Mouse (Mus musculus) hindlimb bud, embryonic 11.5 days (tissue): Measurements from ENCODE around the gene Carmil3.

Source experiments
- DNase-seq: peaks from one replicate; pipeline ENCODE4 v3.0.0-alpha.2; 2012; ENCODE audit warnings: low read depth, low spot score; ENCODE audit errors: extremely low spot score

The Carmil3 gene

DNA sequence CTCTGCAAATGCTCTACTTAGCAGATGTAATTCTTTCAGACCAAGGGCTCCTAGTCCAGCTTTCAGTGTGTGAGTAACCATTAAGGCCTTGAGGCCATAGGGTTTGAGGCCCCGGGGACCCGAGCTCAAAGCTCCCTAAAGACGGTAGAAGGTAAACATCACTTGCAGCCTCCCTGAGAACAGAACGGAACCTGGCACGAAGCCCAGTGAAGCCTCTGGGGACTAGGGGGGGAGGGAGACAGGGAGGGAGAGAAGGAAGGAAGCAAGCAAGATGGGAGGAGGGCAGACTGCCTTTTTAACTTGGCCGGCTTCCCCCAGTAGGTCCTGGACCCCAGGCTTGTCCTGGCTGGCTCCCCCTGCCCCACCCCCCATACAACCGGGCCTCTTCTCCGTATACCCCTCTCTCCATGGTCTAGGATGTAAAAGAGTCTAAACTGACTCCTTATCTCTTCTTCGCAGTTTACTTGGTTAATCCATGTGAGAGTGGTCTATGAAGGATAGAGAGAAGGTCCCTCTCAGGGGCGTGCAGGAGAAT, 50.4 kb downstream of the Carmil3 start:
- DNase-seq = no peak

DNA sequence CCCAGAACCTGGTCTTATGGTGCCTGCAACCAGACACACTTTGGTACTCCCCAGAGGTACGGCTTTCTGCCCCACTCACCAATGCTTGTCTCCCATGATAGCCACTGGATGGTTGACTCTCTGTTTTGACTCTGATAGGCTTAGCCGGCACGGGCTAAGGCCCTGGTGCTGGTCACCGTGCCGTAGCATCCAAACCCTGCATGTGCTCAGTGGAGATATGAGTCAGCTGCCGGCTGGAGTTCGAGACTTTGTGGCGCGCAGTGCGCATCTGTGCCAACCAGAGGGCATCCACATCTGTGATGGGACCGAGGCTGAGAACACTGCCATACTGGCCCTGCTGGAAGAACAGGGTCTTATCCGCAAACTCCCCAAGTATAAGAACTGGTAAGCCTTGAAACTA, 51.8 kb downstream of the Carmil3 start:
- no peak for DNase-seq

DNA sequence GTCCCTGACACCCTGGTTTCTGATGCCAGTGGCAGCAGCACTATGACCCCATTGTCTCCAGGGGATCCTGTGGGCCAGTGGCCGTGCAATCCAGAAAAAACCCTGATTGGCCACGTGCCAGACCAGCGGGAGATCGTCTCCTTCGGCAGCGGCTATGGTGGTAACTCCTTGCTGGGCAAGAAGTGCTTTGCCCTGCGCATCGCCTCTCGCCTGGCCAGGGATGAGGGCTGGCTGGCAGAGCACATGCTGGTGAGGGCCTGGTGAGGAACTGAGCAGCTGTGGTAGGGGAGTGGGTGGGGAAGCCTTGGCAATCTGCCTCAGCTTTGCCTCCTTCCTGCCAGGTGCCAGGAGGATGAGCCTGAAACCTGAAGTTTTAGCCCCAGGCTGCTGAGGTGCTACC, 53.9 kb downstream of the Carmil3 start:
- no peak for DNase-seq

DNA sequence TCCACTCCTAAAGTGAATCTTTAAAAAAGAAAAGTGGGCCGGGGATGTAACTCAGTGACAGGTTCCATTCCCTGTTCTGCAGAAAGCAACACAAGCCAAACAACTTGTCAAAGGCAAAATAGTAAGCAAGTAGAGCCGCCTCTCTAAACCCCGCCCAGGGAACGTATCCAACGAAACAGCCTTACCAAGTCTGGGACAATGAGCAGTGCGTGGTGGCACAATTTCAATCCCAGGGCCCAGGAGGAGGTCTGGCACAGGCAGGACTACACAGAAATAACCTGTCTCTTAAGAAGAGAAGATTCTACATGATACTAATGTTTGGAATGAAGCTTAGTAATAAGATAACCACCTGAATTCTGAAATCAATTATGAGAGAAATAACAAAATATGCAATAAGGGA, 59.7 kb downstream of the Carmil3 start:
- no peak for DNase-seq

DNA sequence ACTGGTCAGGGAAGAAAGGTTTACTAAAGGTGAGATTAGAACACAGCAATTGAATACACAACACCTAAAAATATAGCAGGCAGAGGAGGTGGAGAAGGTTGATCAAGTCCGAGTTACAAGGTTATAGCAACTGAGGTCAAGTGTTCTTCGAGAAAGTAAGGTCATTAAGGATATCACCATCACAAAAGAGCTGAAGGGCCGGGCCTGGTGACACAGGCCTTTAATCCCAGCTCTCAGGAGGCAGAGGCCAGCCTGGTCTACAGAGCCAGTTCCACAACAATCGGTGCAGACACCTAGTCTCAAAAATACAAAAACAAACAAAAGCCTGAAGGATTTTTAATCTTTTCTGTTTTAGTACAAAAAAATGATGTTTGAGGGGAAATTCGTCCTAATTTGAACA, 60.9 kb downstream of the Carmil3 start:
- no peak for DNase-seq

DNA sequence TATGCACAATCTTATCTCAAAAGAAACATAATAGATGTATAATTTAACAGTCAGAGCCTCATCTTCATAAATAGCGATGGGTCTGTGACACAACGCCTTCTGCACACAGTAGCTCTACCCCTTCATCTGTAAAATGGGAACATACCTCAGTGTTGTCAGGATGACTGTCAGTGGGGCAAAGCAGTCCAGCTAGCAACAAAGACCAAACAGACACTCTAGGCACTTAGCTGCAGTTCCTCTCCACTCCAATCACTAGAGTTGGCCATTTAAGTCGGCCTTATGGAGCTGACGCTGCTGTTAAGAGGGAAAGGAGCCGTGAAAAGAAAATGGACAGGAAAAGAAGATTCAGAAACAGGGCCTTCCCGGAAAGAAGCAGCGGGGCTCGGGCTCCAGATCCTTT, 61.3 kb downstream of the Carmil3 start:
- DNase-seq = no peak

DNA sequence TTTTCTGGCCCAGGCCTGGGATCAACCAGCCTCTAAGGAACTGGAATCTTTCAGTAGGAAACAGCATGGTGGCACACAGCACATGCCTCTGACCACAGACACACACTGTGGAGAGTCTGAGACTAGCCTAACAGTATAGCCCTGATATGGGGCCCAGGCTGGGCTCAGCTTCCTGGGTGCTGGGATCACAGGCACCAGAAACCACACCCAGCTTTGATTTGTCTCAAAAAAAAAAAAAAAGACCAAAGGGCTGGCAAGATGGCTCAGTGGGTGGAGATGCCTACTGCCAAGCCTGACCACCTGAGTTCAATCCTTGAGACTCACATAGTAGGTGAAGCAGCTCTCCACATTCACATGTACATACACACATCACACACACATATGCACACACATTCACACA, 64.2 kb downstream of the Carmil3 start:
- no peak for DNase-seq

DNA sequence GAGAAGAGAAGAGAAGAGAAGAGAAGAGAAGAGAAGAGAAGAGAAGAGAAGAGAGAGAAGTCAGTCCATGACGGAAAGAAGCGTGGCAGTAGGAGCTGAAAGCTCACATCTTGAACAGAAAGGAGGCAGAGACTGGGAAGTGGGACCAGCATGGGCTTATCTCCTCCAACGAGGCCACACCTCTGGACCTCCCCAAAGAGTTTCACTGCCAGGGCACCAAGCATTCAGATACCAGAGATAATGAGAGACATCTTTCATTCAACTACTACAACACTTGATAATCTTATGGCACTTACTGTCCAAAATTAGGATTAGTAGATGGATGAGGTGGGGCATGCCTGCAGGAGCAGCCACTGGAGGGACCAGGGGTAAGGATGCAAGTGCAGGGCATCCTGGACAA, 65.3 kb downstream of the Carmil3 start:
- DNase-seq = no peak

DNA sequence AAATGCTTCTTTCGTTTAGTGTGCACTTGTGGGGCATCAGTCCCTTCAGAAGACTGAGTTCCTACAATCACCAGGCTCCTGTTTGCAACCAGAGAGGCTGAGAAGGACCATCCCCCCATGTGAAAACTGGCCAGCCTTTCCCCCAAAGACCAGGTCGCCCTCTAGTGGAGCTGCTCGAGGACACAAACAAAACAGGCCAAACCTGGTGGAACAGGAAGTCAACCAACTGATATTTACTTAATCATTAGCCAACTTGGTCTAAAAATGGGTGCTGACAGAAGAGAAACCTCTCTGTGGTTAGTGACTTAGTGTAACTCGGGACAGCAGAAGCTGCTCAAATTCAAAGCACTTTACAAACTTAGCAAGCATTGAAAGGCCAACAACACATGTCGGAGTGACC, 66.6 kb downstream of the Carmil3 start:
- DNase-seq = no peak

DNA sequence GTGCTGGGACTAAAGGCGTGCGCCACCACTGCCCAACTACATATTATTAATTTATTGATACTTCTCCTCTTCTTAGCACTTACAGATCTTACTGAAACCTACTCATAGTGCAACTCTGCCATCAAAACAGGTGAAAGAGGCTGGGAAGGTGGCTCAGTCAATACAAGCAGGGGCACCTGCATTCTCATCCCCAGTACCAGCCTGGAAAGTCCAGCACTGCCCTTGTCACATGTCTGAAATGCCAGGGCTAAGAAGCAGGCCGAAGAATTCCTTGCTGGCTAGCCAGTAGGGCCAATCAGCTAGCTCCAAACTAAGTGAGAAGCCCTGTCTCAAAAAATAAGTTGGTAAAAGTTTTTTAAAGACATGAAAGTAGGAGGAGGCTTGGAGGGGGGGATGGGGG, 67.1 kb downstream of the Carmil3 start:
- no peak for DNase-seq
